Mouse (Mus musculus) B cell, adult 2 months (primary cell): ENCODE data around the gene Dennd6a.
"Not testable (repeated sequence)": the region's sequence is repeated elsewhere in the genome, so short reads cannot be mapped to it uniquely, and the experiment has no call there.

Source experiments
- DNase-seq, 2 experiments: peaks; one replicate each; pipeline ENCODE4 v3.0.0; 2022

Dennd6a gene

GRCm38 (mm10) chr14:26645989-26646650, 72.5 kb downstream of the Dennd6a start:
- no peak for DNase-seq

GRCm38 (mm10) chr14:26647811-26648210, 74.2 kb downstream of the Dennd6a start:
- DNase-seq: no peak

- DNase-seq: peak; percentile 48 to 54
Observed at GRCm38 (mm10) chr14:26651901-26652300, 78.2 kb downstream of the Dennd6a start.

GRCm38 (mm10) chr14:26658178-26658577, 84.5 kb downstream of the Dennd6a start:
- DNase-seq: no peak

- no peak for DNase-seq
Observed at GRCm38 (mm10) chr14:26660233-26660632, 86.6 kb downstream of the Dennd6a start.

- no peak for DNase-seq
Observed at GRCm38 (mm10) chr14:26662016-26662415, 88.4 kb downstream of the Dennd6a start.

- DNase-seq: no peak
Observed at GRCm38 (mm10) chr14:26662488-26662887, 88.8 kb downstream of the Dennd6a start.

GRCm38 (mm10) chr14:26663851-26664250, 90.2 kb downstream of the Dennd6a start:
- DNase-seq: no peak

GRCm38 (mm10) chr14:26667991-26668370, 94.3 kb downstream of the Dennd6a start:
- DNase-seq: no peak

- DNase-seq: peak; percentile 46 to 64
Observed at GRCm38 (mm10) chr14:26668371-26669291, 95.0 kb downstream of the Dennd6a start.

GRCm38 (mm10) chr14:26669292-26670073, 95.8 kb downstream of the Dennd6a start, which contains the start of gene Pde12:
Gene Pde12, minus strand, starts transcription at chr14:26669883.
- peak; percentile 88 to 89 for DNase-seq

- no peak for DNase-seq
Observed at GRCm38 (mm10) chr14:26670964-26671363, 97.3 kb downstream of the Dennd6a start.

- peak in 1 of 2 experiments; percentile 29 for DNase-seq
Observed at GRCm38 (mm10) chr14:26671870-26672615, 98.4 kb downstream of the Dennd6a start.

- DNase-seq: not testable (repeated sequence)
Observed at GRCm38 (mm10) chr14:26674476-26675169, 101.0 kb downstream of the Dennd6a start.

- peak; percentile 45 to 47 for DNase-seq
Observed at GRCm38 (mm10) chr14:26675371-26675770, 101.7 kb downstream of the Dennd6a start.

GRCm38 (mm10) chr14:26675791-26676190, 102.1 kb downstream of the Dennd6a start:
- DNase-seq: peak; percentile 30 to 36
